Mouse (Mus musculus): Measurements from ENCODE around the gene Slc16a2.
A peak's percentile ranks its signal among the peaks of the same experiment; 100 is the strongest.

Slc16a2 gene

DNA sequence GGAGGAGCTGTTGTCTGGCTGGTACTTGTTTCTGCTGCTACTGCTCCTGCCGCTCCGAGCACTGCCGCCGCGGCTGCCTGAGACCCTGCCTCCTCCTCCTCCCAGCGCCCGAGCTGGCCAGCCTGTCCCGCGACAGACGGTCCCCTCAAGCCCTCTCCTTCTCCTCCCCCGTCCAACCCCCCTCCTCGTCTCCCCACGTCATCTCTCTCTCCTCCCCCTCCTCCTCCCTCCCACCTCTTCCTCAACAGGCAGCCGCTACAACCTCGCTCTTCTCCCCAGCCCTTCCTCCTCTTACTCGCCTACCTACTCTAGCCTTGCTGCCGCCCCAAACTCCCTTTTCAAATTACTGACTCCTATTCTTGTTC, at the start of gene Slc16a2:
Gene Slc16a2 (minus strand): TSS at position 152 of the 365 bp plus-strand sequence.
- DNase-seq (ENCODE audit: low read depth, low spot score): peak; percentile 86

DNA sequence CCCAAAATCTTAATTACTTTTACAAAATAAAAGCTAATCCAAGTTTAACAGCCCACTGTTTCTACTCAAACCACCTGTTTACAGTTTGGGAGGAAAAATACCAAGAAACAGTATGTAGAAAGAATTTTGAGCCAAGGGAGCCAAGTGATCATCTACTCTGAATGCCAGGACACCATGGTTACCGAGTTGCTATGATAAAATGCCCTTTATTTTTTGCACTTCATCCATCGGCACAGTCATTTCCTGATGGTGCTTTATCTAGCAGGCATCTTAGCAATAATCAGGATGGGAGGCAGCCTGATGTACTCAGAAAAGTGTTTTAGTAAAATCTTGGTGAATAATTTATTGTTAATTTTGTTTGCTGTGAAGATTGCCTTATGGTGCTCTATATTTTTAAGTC, 41.7 kb upstream of the Slc16a2 start:
- DNase-seq (ENCODE audit: low read depth, low spot score): peak; percentile 29

DNA sequence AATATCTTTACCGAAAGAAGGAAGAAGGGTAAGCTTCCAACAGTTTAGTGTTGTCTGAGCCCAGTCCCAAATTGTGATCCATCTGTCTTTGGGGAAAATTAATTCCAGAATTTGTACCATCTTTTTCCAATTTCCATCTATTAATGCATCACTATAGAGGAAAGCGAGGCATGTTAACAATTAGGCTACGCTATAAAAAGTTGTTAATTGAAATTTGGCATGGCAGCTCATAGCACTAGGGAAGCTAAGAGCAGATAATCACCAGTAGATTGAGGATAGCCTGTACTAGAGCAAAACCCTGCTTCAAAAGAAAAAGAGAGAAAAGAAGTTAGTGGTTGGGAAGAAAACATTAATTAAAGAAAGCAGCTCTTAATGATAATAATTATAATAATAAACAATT, 41.1 kb upstream of the Slc16a2 start:
- DNase-seq (ENCODE audit: low read depth, low spot score): no peak

DNA sequence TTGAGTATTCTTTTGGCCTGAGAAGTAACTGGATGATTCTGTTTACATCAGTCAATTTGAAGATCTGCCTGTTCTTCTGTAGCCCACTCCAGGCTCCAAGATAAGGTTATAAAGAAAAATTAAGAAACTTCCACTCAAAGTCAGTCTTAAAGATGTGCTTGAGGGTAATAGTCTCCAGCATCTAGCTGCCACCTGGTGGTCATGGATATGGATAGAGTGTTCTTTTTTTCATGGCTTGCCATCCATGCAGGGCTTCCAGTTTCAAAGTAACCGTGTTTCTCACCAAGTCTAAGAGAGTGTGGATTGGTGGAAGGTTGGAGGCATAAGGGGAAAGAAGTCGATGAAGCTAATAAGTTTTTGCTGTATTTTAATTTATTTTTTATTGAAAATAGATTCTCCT, 23.5 kb upstream of the Slc16a2 start:
- peak; percentile 68 for DNase-seq (ENCODE audit: low read depth, low spot score)

DNA sequence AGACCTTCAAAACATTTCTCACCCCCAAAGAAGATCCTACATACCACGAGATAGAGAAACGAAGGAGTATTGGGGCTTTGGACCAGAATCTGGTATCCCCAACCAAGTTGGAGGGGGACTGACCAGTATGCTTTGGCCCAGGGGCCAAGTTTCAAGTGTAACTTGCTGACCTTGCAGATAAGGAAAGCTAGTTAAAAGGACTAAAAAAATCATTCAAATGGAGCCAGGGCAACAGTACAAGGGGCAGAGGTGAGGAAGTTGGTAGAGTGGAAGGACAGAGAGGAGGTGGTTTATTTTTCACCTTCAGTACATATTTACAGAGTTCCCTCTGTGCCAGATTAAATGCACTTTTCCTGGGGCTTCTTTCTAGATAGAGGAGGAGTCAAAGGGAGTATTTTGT, 7.1 kb upstream of the Slc16a2 start:
- no peak for DNase-seq (ENCODE audit: low read depth, low spot score)

DNA sequence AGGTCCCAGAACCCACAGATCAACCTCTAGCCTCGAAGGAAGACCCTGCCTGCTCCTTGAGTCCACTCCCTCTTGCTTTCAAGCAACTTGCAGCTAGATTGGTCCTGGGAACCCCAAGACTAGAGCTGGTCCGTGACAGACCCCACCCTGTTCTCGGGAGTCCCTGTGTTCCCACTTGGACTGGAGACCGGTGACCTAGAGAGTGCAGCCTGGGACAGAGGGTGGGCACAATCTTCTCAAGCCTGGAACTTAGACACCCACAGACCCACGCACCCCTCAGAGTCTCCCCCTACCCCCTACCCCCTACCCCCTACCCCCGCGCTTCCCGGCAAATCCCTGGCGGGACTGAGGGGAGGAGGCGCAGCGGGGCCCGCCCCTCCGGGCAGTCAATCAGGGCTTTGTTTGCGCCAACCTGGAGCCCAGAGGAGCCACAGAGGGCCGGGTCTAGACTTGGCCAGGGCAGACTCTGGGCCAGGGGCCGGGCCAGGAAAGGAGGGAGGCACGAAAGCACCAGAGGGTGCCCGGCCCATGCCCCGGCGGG, 558 bp upstream of the Slc16a2 start:
- DNase-seq (ENCODE audit: low read depth, low spot score): peak; percentile 17

DNA sequence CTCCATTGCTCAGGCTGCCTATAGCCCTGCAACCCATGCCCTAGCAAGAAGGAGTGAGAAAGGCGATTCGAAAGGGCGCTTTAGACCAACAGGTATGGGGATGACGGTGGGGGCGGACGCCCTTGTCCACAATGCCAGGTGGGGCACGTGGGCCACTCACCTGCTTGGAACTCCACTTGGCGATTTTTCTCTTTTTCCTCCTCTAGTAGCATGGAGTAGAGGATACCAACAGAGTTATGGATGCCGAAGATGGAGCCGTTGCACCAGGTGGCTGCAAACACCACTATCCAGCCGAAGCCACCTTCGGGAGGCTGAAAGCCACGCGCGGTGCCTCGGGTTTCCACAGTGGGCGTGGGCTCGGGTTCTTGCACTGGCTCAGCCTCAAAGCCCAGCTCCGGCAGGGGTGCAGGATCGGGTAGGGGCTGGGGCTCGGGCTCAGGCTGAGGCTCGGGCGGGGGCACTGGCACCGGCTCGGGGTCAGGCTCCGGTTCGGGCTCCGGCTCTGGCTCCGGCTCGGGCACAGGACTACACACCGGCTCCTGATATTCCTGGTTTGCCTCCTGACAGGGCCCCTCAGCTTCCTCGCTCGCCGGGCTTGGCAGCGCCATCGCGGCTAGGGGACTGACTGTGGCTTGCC, 470 bp downstream of the Slc16a2 start:
- DNase-seq (ENCODE audit: low read depth, low spot score): no peak

DNA sequence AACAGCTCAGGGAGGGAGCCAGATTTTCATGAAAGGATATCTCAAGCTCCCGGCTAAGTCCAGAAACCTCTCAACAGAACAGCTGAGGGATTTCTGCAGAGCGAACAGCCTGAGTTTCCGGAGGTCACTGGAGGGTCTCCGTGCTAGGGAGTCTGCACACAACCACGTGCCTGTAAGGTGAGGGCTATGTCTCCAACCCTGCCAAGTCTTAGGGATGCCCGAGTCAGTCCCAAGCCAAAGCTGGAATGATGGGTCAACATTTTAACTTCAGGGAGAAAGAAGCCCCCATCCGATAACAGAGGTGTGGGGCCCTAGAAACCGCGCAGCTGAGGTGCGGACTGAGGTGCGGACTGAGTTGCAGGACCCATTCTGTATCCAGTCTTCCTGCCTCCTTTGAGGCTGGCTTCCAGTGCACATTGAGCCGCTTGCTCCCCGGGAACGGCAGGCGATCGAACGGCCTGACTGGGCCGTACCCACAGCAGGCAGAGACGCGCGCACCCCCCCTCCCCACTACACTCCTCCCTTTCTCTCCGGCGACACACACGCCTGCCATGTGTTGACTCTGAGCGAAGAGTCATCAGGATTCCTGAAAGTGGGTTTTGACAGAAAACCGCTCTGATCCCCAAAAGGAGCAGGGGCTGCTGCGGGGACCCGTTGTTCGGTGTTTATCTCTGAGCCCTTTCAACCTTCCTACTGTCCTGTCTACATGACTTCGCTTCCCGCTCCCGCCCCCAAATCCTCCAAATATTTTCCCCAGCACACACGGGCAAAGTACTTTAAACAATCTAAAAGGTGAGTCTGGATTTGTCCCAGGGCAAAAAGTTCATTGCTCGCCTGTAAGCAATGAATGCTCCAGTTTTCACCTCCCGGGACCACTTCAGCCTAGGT, 1.2 kb downstream of the Slc16a2 start:
- peak; percentile 26 for DNase-seq (ENCODE audit: low read depth, low spot score)

DNA sequence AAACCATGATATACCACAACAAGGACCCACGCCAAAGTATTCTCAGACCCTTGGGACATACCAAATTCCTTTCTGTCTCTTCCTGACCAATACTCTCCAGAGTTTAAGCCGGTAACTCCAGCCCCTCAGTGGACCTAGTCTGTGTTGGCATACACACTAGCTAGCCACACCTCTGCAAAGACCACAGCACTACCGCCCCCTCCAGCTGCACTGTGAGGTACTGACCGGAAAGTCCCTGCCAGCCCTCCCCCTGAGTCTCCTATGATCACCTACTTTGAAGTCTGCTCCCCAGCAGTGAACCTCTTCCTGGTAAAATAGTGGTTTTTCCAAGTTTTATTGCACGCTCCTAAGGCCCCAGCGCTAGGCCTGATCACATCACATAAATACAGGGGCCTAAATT, 2.5 kb downstream of the Slc16a2 start:
- DNase-seq (ENCODE audit: low read depth, low spot score): no peak

DNA sequence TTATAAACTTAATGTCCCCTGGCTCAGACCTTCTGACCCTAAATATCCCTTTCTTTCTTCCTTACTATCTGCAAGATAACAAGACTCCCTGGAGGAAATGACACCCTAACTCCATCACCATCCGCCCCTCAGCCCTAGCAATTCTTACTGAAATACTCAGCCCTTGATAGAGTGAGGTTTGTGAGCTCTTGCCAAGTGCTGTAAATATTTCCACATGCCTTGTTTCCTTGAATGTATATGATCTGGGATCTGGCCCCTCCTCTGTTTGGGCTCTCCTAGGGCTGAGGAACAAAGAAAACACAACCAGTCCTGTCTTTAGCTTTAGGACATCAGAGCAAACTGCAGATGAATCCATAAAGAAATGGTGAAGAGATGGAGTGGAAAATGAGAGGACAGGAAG, 9.1 kb downstream of the Slc16a2 start:
- DNase-seq (ENCODE audit: low read depth, low spot score): no peak

DNA sequence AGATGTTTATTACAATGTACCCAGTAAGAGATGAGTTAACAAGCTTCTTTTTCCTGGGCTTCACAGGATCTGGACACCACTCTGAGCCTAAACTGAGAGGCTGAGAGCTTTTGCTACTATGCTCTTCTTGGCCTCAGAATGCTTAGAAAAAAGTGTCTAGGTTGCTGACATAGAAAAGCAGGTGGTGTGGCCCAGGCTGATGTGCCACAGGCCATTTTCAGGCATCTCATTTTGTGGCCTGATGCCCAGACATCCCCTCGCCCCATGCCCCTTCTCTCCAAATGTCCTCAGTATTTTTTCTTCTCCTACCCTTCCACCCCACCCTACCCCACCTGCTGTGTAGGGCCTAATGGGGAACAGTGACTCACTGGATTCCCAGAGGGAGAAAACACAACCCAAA, 11.3 kb downstream of the Slc16a2 start:
- DNase-seq (ENCODE audit: low read depth, low spot score): no peak

DNA sequence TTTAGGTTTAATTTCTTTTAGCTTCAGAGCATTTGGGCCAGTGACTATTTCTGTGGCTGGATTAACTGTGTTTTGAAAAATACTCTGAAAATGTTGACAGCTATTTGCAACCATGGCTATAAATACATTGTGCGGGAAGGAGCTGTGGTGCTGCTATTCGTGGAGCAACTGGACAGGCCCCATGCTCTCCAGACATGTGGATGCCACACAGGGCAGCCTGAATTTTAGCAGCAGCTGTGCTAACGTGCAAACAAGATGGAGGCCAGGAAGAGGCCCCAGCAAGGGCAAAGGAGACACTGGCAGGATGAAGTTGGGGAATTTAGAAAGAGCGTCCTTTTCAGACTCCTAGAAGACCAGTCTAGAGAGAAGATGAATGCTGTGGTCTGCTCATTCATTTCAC, 15.4 kb downstream of the Slc16a2 start:
- DNase-seq (ENCODE audit: low read depth, low spot score): peak; percentile 16

DNA sequence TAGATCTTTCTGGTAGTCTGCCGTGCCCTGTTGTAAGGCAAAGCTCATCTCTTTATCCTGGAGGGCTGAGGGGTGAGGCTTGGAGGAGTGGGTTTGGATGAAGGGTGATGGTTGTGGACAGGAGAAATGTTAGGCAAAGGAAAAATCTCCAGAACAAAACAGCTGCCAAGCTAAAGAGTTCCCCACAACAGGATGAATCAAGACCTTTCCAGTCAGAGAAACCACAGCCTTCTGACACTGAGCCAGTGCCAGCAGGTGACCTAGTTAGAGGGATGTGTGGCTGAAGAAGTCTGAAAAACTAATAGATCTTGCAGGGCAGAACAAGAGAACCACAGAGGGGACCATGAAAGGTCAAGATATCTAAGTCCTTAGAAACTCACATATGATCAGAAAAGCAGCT, 24.8 kb downstream of the Slc16a2 start:
- no peak for DNase-seq (ENCODE audit: low read depth, low spot score)

DNA sequence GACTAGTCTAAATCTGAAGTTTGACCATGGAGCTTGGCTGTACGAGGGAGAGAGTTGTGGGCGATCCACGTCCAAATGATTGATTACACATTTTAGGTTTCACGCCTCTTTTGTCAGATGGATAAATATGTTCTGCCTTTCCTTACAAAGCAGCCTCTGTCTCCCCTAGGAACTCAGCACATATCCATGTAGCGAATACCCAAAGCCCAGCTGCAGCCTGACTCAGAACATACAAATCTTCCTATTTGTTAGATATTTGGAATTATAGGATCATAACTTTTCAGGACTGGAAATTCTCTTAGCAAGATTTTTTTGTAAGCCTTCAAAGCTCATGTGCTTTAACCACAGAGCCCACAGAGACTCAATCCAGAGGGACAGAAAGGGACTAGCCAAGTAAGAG, 26.3 kb downstream of the Slc16a2 start:
- DNase-seq (ENCODE audit: low read depth, low spot score): no peak

DNA sequence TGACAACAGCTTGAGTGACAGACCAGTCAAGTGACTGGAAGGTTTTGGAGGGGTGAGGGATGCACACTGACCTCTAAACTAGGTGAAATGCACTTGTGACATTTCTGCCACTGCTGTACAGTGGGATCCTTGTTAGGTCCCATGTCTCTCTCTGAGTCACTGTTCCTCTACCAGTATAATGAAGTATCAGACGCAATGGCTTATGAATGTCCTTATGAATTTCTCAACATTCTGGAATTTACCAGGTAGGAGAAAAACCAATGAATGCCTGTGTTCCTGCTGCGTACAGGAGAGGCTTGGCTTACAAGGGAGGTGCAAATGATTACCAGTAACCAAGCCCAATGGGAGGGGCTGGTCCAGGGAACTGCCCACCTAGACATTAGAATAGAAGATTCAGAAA, 30.5 kb downstream of the Slc16a2 start:
- no peak for DNase-seq (ENCODE audit: low read depth, low spot score)

DNA sequence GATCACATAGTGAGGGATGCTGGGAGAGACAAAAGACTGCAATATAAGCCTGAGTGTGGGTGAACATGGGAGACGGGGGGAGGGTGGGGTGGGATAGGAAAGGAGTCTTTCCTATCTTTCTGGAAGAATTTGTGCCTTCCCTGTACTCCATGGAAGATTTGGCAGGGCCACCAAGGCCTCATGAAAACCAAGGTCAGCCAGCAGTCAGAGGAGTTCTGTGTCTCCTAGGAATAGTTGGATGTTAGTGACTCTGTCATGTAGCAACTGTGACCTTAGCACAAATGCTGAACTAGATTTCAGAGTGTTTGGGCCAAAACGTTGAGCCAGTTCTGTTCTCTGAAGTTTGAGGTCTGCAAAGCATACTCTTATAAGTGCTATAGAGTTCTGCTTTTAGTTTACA, 36.1 kb downstream of the Slc16a2 start:
- DNase-seq (ENCODE audit: low read depth, low spot score): no peak

DNA sequence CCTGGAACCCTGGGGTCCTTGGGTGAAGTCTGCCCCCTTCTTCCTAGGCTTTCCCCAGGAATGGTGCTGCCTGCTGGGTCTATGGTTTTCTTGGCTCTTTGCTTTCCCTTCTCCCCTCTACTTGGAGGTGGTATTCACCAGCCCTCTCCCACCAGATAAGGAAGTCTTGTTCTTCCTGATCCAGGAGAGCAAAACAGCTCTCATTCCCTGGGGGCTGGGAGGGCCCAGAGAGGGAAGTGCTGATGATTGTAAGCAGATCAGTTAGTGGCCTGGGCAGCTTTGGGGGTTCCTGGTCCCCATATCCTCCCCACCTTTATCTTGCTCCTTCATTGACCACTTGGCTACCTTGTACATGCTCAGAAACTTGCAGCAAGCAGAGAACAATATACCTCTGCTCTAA, 45.4 kb downstream of the Slc16a2 start:
- DNase-seq (ENCODE audit: low read depth, low spot score): no peak

DNA sequence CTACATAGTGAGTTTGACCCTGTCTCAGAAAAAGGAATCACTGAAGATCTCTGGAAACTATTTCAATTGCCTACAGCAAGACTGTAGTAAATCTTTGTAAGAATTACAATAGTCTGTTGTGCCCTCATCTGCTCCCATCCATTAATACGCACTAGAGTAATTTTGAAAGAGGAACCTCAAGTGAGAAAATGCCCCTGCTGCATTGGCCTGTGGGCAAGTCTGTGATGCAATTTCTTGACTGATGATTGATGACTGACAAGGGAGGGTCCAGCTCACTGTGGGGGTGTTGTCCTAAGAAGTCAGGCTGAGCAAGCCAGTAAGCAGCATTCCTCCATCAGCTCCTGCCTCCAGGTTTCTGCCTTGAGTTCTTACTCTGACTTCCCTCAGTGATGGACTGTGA, 75.6 kb downstream of the Slc16a2 start:
- DNase-seq (ENCODE audit: low read depth, low spot score): no peak

DNA sequence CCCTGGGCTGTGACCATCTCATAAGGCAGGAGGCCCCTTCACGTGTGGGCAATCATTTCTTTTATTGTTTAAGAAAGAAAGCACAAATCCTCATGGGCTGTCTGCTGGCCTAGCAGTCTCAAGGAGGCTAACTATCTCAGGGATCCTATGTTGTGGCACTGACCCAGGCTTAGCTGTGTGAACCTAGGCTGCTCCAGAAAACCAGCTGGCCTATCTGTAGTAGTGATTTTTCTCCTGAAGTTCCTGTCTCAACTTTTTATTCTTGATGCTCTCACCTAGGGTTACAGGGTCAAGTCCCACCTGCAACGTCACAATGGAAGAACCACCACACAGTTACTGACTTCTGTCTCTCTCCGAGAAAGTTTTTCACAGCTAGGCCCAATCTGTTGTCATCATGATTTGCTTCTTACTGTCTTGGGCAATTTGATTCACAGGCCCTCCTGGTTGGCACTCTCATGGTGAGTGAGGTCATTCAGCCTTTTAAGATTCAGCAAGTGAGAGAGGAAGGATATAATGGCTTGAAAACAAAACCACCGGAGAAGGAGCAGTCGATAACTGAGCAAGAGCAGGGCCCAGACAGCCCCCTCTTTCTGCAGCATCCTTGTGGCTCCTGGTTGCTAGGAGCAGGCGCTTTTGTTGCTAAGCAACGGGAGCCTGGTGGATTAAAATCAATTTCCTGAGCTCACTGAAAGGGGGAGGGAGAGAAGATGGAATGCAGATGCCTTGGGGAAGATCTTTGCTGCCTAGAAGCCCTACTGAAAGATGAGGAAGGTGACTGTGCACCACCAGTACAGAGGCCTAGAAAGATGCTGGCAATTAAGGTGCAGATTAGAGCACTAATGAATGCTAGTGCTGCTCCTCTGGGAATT, 77.4 kb downstream of the Slc16a2 start:
- peak; percentile 87 for DNase-seq (ENCODE audit: low read depth, low spot score)

DNA sequence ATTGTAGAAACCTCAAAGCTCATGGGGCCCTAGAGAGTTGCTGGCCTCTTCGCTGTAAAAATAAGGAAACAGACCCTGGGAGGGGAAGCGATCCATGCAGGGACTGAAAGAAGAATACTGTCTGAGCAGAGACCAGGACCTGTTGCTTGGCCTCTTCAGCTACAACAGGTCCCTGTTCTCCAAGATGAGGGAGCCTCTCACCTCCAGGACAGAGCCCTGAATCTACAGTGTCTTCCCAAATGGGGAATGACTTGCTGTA, 79.8 kb downstream of the Slc16a2 start:
- DNase-seq (ENCODE audit: low read depth, low spot score): no peak

DNA sequence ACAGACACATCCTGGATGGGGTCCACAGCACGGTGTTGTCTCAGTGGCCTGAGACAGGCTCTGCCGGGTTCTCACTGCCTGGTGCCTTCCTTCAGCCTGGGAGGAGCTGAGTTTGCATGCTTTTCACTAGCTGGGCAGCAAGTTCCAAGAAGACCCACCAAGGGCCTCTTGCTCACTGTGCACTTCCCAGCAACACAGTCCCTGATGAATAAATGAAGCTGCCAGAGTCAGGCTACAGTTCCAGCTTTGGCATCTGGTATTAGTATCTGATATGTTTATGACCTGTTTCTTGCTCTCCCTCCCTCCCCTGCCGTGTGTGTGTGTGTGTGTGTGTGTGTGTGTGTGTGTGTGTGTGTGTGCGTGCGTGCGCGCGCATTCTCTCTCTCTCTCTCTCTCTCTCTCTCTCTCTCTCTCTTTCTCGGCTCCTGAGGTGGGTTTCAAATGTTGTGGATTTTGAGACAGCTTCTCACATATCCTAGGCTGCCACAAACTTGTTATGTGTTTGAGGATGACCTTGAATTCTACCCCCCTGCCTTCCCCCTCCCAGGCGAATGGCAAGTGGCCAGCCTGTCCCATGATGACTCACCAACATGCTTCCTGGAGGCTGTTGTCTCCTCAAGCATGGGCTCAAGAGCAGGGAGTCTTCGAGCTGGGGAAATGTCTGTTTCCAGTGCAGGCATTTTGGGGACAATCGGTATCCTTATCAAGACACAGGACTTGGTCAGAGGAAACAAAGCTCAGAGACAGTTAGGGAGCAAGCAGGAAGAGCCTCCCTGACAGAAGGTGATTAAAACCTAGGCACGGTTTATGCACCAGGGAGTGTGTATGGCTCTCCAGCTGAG, 80.3 kb downstream of the Slc16a2 start:
- peak; percentile 33 for DNase-seq (ENCODE audit: low read depth, low spot score)

All from brain, adult 2 months (tissue).